ENCODE assay signal across 21 mouse cellular contexts in genomic region chr10:43605901-43606300, GRCm38 (mm10). TPM values are rescaled to one million over a fixed set of nuclear protein-coding genes. Genes with fewer than 3 reads are reported as not detected.
DNase-seq lines count a peak whose midpoint lies in the region; ATAC-seq and TF ChIP-seq lines count a peak whose summit lies in the region.
"Had no signal": no experiment of that assay in that cellular context is flagged by ENCODE, and none has a peak within 500 bp of the region (broad histone marks: within the 10 kb centered on the region; RNA-seq: fewer than 3 reads in every experiment).

No protein-coding gene starts in this region.

- DNase-seq in heart, adult 11 months: peak; percentile 46
- no peak for DNase-seq in heart, embryonic 10.5 days (ENCODE audit: low spot score)
- DNase-seq in CH12.LX (ENCODE audit: extremely low read depth): no peak
- no peak for DNase-seq in lung, postnatal 4 days
- DNase-seq in thymus, postnatal 0 days (ENCODE audit: low spot score): no peak
- no peak for DNase-seq in right cerebral cortex, postnatal 25 days
- DNase-seq: adrenal gland, postnatal 14 days; B cell, adult 2 months; cerebellum, adult 11-12 months; cerebellum, adult 9-10 months; cerebellum, postnatal 25 days; forebrain, postnatal 0 days; gastrocnemius, postnatal 14 days; heart, postnatal 36 days had no signal

- no peaks in the 10 kb centered on the region for H3K36me3 ChIP-seq in heart, embryonic 10.5 days
- no peaks in the 10 kb centered on the region for H3K36me3 ChIP-seq in CH12.LX (replicated peaks in 1 of 2; ENCODE audit: control insufficient read depth in 1 of 2, insufficient read depth in 1 of 2, low read length in 1 of 2)
- peaks cover 43% of the 10 kb centered on the region for H3K36me3 ChIP-seq in liver, embryonic 12.5 days
- peaks cover 9% of the 10 kb centered on the region for H3K36me3 ChIP-seq in liver, embryonic 16.5 days (ENCODE audit: control insufficient read depth, insufficient read depth)
- H3K36me3 ChIP-seq: embryonic facial prominence, embryonic 12.5 days; heart, embryonic 13.5 days; hindbrain, embryonic 15.5 days had no signal

- dilution Hi-C loops in CH12.LX (cut with MboI; ENCODE audit: extremely low pct_ligation_motif_present, extremely low pct_unique_long_range_greater_than_20kb, low sequenced_read_pairs): no loop called here

- peaks cover 15% of the 10 kb centered on the region for H3K4me1 ChIP-seq in heart, embryonic 10.5 days
- no peaks in the 10 kb centered on the region; a peak in 1 of 4 replicates for H3K4me1 ChIP-seq in CH12.LX (ENCODE audit: control insufficient read depth in 1 of 2, insufficient read depth in 2 of 2)
- peaks cover 84% of the 10 kb centered on the region for H3K4me1 ChIP-seq in liver, embryonic 12.5 days
- H3K4me1 ChIP-seq in liver, embryonic 16.5 days (ENCODE audit: control insufficient read depth, low read depth, low read length): peaks cover 52% of the 10 kb centered on the region

- H3K79me2 ChIP-seq in CH12.LX (replicated peaks; ENCODE audit: control insufficient read depth, extremely low read depth, insufficient read depth, poor library complexity, severe bottlenecking): no peaks in the 10 kb centered on the region

- H3K9ac ChIP-seq in CH12.LX (ENCODE audit: insufficient read depth, low read depth): no peak overlapping the region
- H3K9ac ChIP-seq in liver, embryonic 12.5 days: peak overlapping the region; percentile 42; the same call in 1 of the 2 replicates
- H3K9ac ChIP-seq in liver, embryonic 16.5 days (ENCODE audit: low read depth, low read length): peak overlapping the region; percentile 38; the same call in 1 of the 2 replicates
- H3K9ac ChIP-seq: embryonic facial prominence, embryonic 12.5 days; forebrain, embryonic 13.5 days; forebrain, postnatal 0 days; heart, embryonic 13.5 days; hindbrain, embryonic 15.5 days had no signal

- TF ChIP-seq POLR2A in CH12.LX (IDR thresholded peaks at IDR 0.05; ENCODE audit: low read depth, low read length): no peak

- ATAC-seq in liver, embryonic 12.5 days: no peak
- no peak for ATAC-seq in liver, embryonic 16.5 days (ENCODE audit: low read depth)
- ATAC-seq: CD4-positive, CD25-positive, alpha-beta regulatory T cell, adult 4 months; forebrain, embryonic 13.5 days; forebrain, postnatal 0 days had no signal

- WGBS in heart, embryonic 10.5 days: 75% methylated on average over 7 of the region's 7 CpGs
- 61% methylated on average over 7 of the region's 7 CpGs for WGBS in liver, embryonic 12.5 days (ENCODE audit: insufficient replicate concordance)
- 58% methylated on average over 7 of the region's 7 CpGs for WGBS in liver, embryonic 16.5 days (ENCODE audit: insufficient replicate concordance)

- no peak for TF ChIP-seq RAD21 in CH12.LX (IDR thresholded peaks at IDR 0.05; ENCODE audit: low read depth, low read length)

- no peaks in the 10 kb centered on the region for H3K9me3 ChIP-seq in heart, embryonic 10.5 days
- no peaks in the 10 kb centered on the region for H3K9me3 ChIP-seq in CH12.LX (replicated peaks; ENCODE audit: low read length)
- no peaks in the 10 kb centered on the region for H3K9me3 ChIP-seq in liver, embryonic 12.5 days (replicated peaks)
- H3K9me3 ChIP-seq in liver, embryonic 16.5 days (replicated peaks; ENCODE audit: control insufficient read depth, low read length): no peaks in the 10 kb centered on the region
- H3K9me3 ChIP-seq: embryonic facial prominence, embryonic 12.5 days; forebrain, embryonic 13.5 days; heart, embryonic 13.5 days; hindbrain, embryonic 15.5 days had no signal

- H3K27ac ChIP-seq in heart, embryonic 10.5 days: no peak overlapping the region
- no peak overlapping the region for H3K27ac ChIP-seq in CH12.LX (ENCODE audit: insufficient read depth, low read depth)
- H3K27ac ChIP-seq in liver, embryonic 12.5 days: peak overlapping the region; percentile 99
- H3K27ac ChIP-seq in liver, embryonic 16.5 days (ENCODE audit: low read length): peak overlapping the region; percentile 64
- H3K27ac ChIP-seq: embryonic facial prominence, embryonic 12.5 days; forebrain, embryonic 13.5 days; heart, embryonic 13.5 days; hindbrain, embryonic 15.5 days had no signal

- no peak overlapping the region for H3K4me2 ChIP-seq in CH12.LX (ENCODE audit: insufficient read depth, low read depth, poor library complexity, severe bottlenecking)
- H3K4me2 ChIP-seq in liver, embryonic 12.5 days: peak overlapping the region; percentile 31
- H3K4me2 ChIP-seq in liver, embryonic 16.5 days (ENCODE audit: low read depth, low read length): no peak overlapping the region
- H3K4me2 ChIP-seq: embryonic facial prominence, embryonic 12.5 days; forebrain, embryonic 13.5 days; heart, embryonic 13.5 days; hindbrain, embryonic 15.5 days had no signal

- no peaks in the 10 kb centered on the region for H3K27me3 ChIP-seq in heart, embryonic 10.5 days (ENCODE audit: insufficient read depth, poor library complexity, severe bottlenecking)
- H3K27me3 ChIP-seq in CH12.LX (replicated peaks): no peaks in the 10 kb centered on the region
- H3K27me3 ChIP-seq in liver, embryonic 12.5 days (replicated peaks): no peaks in the 10 kb centered on the region
- no peaks in the 10 kb centered on the region for H3K27me3 ChIP-seq in liver, embryonic 16.5 days (ENCODE audit: control insufficient read depth, insufficient read depth, low read depth, low read length)
- H3K27me3 ChIP-seq: embryonic facial prominence, embryonic 12.5 days; forebrain, embryonic 13.5 days; heart, embryonic 13.5 days; hindbrain, embryonic 15.5 days had no signal

- in situ Hi-C loops in CH12.LX (cut with MboI; ENCODE audit: low pct_ligation_motif_present, low pct_unique_long_range_greater_than_20kb, low sequenced_read_pairs): no loop called here

- no peak for TF ChIP-seq EP300 in CH12.LX (IDR thresholded peaks at IDR 0.05; ENCODE audit: low read length)

- no peak overlapping the region for H3K4me3 ChIP-seq in heart, embryonic 10.5 days
- no peak overlapping the region for H3K4me3 ChIP-seq in CH12.LX (replicated peaks in 1 of 3; ENCODE audit: low read depth in 2 of 3, low read length in 2 of 3, poor library complexity in 1 of 3)
- 0 out of 2 replicates have a peak overlapping the region, but pooled peaks have one; percentile 1 for H3K4me3 ChIP-seq in liver, embryonic 12.5 days
- H3K4me3 ChIP-seq in liver, embryonic 16.5 days (ENCODE audit: low read depth, low read length): no peak overlapping the region
- H3K4me3 ChIP-seq: embryonic facial prominence, embryonic 12.5 days; forebrain, embryonic 13.5 days; heart, embryonic 13.5 days; hindbrain, embryonic 15.5 days had no signal

- no peak for TF ChIP-seq CTCF in CH12.LX (conservative IDR thresholded peaks at IDR 0.05 in 1 of 2, IDR thresholded peaks at IDR 0.05 in 1 of 2; ENCODE audit: low read depth in 2 of 2, low read length in 2 of 2)

TF ChIP-seq in CH12.LX, 34 proteins besides CTCF, POLR2A, EP300 and RAD21:
- TF ChIP-seq USF1 (IDR thresholded peaks at IDR 0.05; ENCODE audit: low read depth, low read length) (no peak), HCFC1 (IDR thresholded peaks at IDR 0.05; ENCODE audit: low read depth, low read length) (peak; percentile 44), CHD2 (IDR thresholded peaks at IDR 0.05; ENCODE audit: low read length) (no peak), NELFE (IDR thresholded peaks at IDR 0.05; ENCODE audit: low read depth, low read length) (no peak)

RNA-seq across cellular contexts. Expression of gene Cd24a, which starts 27.8 kb away (rescaled TPM):
- polyA plus RNA-seq in heart, embryonic 10.5 days (2016; fragmentation: Nextera tagmentation; extraction: Ambion mirVana): 108 and 192 TPM in 2 replicates
- total RNA-seq in CH12.LX (2012; rRNA removed) (469 and 899 TPM in 2 replicates), CH12.LX (2014; rRNA removed) (2,721 and 2,766 TPM in 2 replicates)
- 1,820 and 2,120 TPM in 2 replicates for polyA plus RNA-seq in CH12.LX (2012; ENCODE audit: insufficient read length, low read depth)
- 819 and 854 TPM in 2 replicates for polyA plus RNA-seq in liver, embryonic 12.5 days (2016; fragmentation: Nextera tagmentation; extraction: Ambion mirVana)
- polyA plus RNA-seq in liver, embryonic 16.5 days (2015; fragmentation: Nextera tagmentation; extraction: Ambion mirVana): 927 and 938 TPM in 2 replicates
- polyA plus RNA-seq in thymus, postnatal 0 days (2015; fragmentation: Nextera tagmentation; extraction: Ambion mirVana): 169 and 194 TPM in 2 replicates

Comparison
In these comparisons a context has a peak if more than half of its experiments do, and no peak if none do; other contexts are left out.
1. H3K27ac ChIP-seq: peak in liver, embryonic 12.5 days (single experiment) and liver, embryonic 16.5 days (single experiment); none in heart, embryonic 10.5 days (single experiment) and CH12.LX (single experiment).